Mouse (Mus musculus) lung, postnatal 0 days (tissue): ENCODE results near the gene C2cd4a.

ENCODE experiments used
- CTCF ChIP-seq: IDR thresholded peaks from 2 replicates; pipeline ENCODE4 v1.5.1; 2016; ENCODE audit warnings: antibody characterized with exemption, mild to moderate bottlenecking
- EP300 ChIP-seq: IDR thresholded peaks from 2 replicates; pipeline ENCODE4 v1.6.1; 2016; ENCODE audit warnings: antibody characterized with exemption, mild to moderate bottlenecking, control low read depth

DNA sequence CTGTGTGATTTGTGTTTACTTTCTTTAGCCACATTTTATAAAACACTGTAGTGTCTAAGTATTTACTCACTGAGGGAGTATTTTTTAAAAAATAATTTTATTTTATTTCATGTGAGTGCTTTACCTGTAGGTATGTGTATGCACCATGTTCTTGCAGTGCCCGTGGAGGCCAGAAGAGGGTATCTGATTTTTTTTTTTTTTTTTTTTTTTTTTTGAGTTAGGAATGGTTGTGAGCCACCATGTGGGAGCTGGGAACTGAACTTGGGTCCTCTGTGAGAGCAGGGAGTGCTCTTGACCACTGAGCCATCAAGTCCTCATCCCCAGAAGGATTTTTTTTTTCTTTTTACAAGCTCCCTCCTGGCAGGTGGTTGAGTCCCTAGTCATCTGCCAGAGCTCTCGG is 14.0 kb upstream of the C2cd4a start:
- no peak for TF ChIP-seq CTCF
- no peak for TF ChIP-seq EP300
